Mouse (Mus musculus) liver, embryonic 14.5 days (tissue): ENCODE results near the gene 4931409K22Rik. TPM values are rescaled to one million over a fixed set of nuclear protein-coding genes. Genes with fewer than 3 reads are reported as not detected.

Source experiments
- ATAC-seq: fragments of 200-750 bp; cut with Nextera tagmentation; 2 replicates; pipeline ENCODE4 v1.8.0; 2017; ENCODE audit warnings: moderate number of reproducible peaks, mild to moderate bottlenecking, moderate library complexity; ENCODE audit not compliant: insufficient read depth
- DNase-seq, 3 experiments: peaks; one replicate each; pipeline ENCODE4 v3.0.0-alpha.2; 2012 to 2013; ENCODE audit warnings: low read depth in 3 of 3, low spot score in 3 of 3
- H3K27ac ChIP-seq: fragments of 300-500 bp; sonication (generic); 2 replicates; pipeline ENCODE4 v1.5.1; 2014; ENCODE audit warnings: moderate library complexity, mild to moderate bottlenecking, control low read depth, inconsistent platforms
- H3K27me3 ChIP-seq: fragments of 300-500 bp; sonication (generic); 2 replicates; pipeline ENCODE4 v1.6.1; 2014; ENCODE audit warnings: mild to moderate bottlenecking, low read length, moderate library complexity; ENCODE audit not compliant: control insufficient read depth, insufficient read depth
- H3K36me3 ChIP-seq: fragments of 300-500 bp; sonication (generic); replicated peaks from 2 replicates; pipeline ENCODE4 v1.6.1; 2014; ENCODE audit warnings: low read depth; ENCODE audit not compliant: control insufficient read depth, insufficient read depth
- H3K4me1 ChIP-seq, 2 experiments: fragments of 200-500 bp in 1 of 2; fragments of 300-500 bp in 1 of 2; sonication (generic) in 1 of 2; replicated peaks; 2 replicates each; pipeline ENCODE4 v1.6.1; 2012 to 2014; ENCODE audit warnings: antibody characterized with exemption in 1 of 2, inconsistent platforms in 1 of 2, low read length in 1 of 2; ENCODE audit not compliant: control insufficient read depth in 2 of 2, insufficient read depth in 2 of 2
- H3K4me2 ChIP-seq: fragments of 300-500 bp; sonication (generic); 2 replicates; pipeline ENCODE4 v1.6.1; 2014; ENCODE audit warnings: low read depth, mild to moderate bottlenecking, control low read depth, moderate library complexity
- H3K4me3 ChIP-seq, 2 experiments: fragments of 200-500 bp in 1 of 2; fragments of 300-500 bp in 1 of 2; sonication (generic) in 1 of 2; 2 replicates each; pipeline ENCODE4 v1.5.1; 2012 to 2014; ENCODE audit warnings: low read depth in 2 of 2, low read length in 2 of 2, mild to moderate bottlenecking in 2 of 2, control low read depth in 1 of 2, inconsistent platforms in 1 of 2, moderate library complexity in 1 of 2; ENCODE audit not compliant: insufficient read depth in 1 of 2
- H3K9ac ChIP-seq: fragments of 300-500 bp; sonication (generic); replicated peaks from 2 replicates; pipeline ENCODE4 v1.6.1; 2014; ENCODE audit warnings: mild to moderate bottlenecking, control low read depth, moderate library complexity
- H3K9me3 ChIP-seq: fragments of 300-500 bp; sonication (generic); 2 replicates; pipeline ENCODE4 v1.6.1; 2016; ENCODE audit warnings: low read length, mixed read lengths; ENCODE audit not compliant: control insufficient read depth
- CTCF ChIP-seq: IDR thresholded peaks from 2 replicates; pipeline ENCODE4 v1.5.1; 2016; ENCODE audit warnings: antibody characterized with exemption, low read depth, control low read depth
- EP300 ChIP-seq: IDR thresholded peaks from 2 replicates; pipeline ENCODE4 v1.6.1; 2016; ENCODE audit warnings: antibody characterized with exemption, low read depth
- WGBS: fragments of 180-500 bp; shearing (Covaris S2); extraction: QIAGEN DNeasy Blood & Tissue Kit; methylation state at CpG from one replicate; pipeline ENCODE4 v1.1.7; 2014; ENCODE audit not compliant: insufficient replicate concordance; 5-methylcytosine and 5-hydroxymethylcytosine counted together
- polyA plus RNA-seq, 2 experiments: library from polyadenylated mRNA; depleted of rRNA in 1 of 2; stranded (reverse) in 1 of 2; unstranded in 1 of 2; fragments of >200 nt; fragmentation: Nextera tagmentation in 1 of 2; extraction: Ambion mirVana in 1 of 2; gene quantifications; 2 replicates each; pipeline versions ENCODE4 v1.2.1 to v1.2.3; 2012 to 2014

4931409K22Rik gene
- polyA plus RNA-seq, 2 experiments: not detected

DNA sequence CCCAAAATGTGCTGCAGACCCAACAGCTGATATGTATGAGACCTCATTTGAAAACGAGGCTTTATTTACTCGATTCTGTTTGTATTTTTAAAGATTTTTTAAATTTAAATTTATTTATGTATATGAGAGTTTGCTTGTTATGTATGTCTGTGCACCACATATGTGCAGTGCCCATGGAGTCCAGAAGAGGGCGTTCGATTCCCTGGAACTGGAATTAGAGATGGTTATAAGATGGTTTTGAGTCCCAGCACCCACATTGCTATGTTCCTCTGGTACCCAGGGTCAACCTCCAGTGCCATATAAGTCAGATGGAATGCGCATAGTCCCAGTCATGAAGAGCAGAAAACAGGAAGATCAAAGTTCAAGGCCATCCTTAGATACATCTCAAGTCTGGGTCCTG, 22.3 kb downstream of the 4931409K22Rik start:
- no peak overlapping the region for H3K27ac ChIP-seq
- H3K9ac ChIP-seq: no peak overlapping the region
- 27% methylated on average over 5 of the region's 5 CpGs for WGBS
- H3K36me3 ChIP-seq: no peaks in the 10 kb centered on the region
- no peak for ATAC-seq
- no peak overlapping the region for H3K4me2 ChIP-seq
- H3K9me3 ChIP-seq: no peaks in the 10 kb centered on the region
- no peak for DNase-seq
- peaks cover 7% of the 10 kb centered on the region for H3K27me3 ChIP-seq
- TF ChIP-seq CTCF (peak; percentile 34; the same call in 1 of the 2 replicates), EP300 (no peak)
- no peaks in the 10 kb centered on the region for H3K4me1 ChIP-seq
- H3K4me3 ChIP-seq: no peak overlapping the region

- no peak for ATAC-seq
- Histone ChIP-seq H3K9me3 (no peaks in the 10 kb centered on the region), H3K27ac (no peak overlapping the region), H3K4me1 (no peaks in the 10 kb centered on the region), H3K4me2 (no peak overlapping the region), H3K4me3 (no peak overlapping the region), H3K9ac (no peak overlapping the region), H3K36me3 (no peaks in the 10 kb centered on the region), H3K27me3 (peaks cover 16% of the 10 kb centered on the region)
- DNase-seq: no peak
- no peak for TF ChIP-seq EP300
- no peak for TF ChIP-seq CTCF
- WGBS: 49% methylated on average over 11 of the region's 11 CpGs
Measured at GRCm38 (mm10) chr5:24533391-24533790, 23.2 kb downstream of the 4931409K22Rik start.

- Histone ChIP-seq H3K4me2 (no peak overlapping the region), H3K4me1 (no peaks in the 10 kb centered on the region), H3K27ac (no peak overlapping the region), H3K9me3 (no peaks in the 10 kb centered on the region), H3K9ac (no peak overlapping the region), H3K36me3 (no peaks in the 10 kb centered on the region), H3K4me3 (no peak overlapping the region), H3K27me3 (peaks cover 48% of the 10 kb centered on the region)
- 15% methylated on average over 24 of the region's 24 CpGs for WGBS
- ATAC-seq (peak; percentile 55; the same call in 1 of the 2 replicates), DNase-seq (peak; percentile 57 to 71 (median 61))
- TF ChIP-seq EP300 (no peak), CTCF (peak; percentile 100)
Measured at GRCm38 (mm10) chr5:24530042-24530689, 26.4 kb downstream of the 4931409K22Rik start.

DNA sequence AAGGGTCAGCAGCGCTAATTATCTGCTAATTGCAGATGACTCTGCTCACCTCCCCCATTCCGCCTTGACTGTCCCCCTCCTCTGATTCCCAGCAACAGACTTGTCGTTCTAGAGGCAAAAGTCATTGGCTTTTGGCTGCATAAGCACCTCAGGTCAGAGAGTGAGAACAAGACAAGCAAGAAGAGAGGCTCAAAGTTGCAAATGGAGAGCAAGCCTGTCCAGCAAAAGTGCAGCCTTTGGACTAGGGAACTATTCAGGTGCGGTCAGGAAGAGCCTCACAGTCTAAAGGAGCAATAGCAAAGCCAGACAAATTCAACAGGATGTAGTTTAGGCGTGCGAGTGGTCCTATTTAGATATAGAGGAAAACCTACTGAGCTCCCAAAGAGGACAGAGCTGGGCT, 28.8 kb downstream of the 4931409K22Rik start:
- no peak for ATAC-seq

DNA sequence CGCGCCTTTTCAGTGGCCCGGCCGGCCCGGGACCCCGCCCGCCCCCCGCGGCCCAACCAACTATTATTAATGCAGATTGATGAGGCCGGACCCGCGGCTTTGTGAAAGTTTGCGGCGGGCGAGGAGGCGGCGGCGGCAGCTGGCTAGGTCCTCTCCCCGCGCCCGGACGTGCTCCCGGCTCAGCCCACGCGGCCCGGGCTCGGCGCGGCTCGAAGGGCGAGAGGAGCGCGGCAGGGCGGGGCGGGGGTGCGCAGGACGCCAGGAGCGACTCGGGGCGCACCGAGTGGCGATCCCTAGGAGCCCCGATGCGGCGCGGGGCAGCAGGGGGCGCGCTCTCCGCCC, 29.7 kb downstream of the 4931409K22Rik start, which contains the start of gene Gbx1:
TSS of gene Gbx1 (minus strand) at position 314 of the 342 bp plus-strand sequence.
- Histone ChIP-seq H3K36me3 (no peaks in the 10 kb centered on the region), H3K27me3 (peaks cover 80% of the 10 kb centered on the region), H3K9ac (no peak within 1 kb of the TSS), H3K27ac (no peak within 1 kb of the TSS), H3K9me3 (no peaks in the 10 kb centered on the region), H3K4me2 (peak within 1 kb of the TSS; percentile 42), H3K4me1 (no peaks in the 10 kb centered on the region), H3K4me3 (peak within 1 kb of the TSS in 1 of 2 experiments; percentile 29; a peak in 2 of 4 replicates)
- under 1% methylated on average over 47 of the region's 49 CpGs for WGBS
- TF ChIP-seq CTCF: no peak
- TF ChIP-seq EP300: no peak
- ATAC-seq (no peak), DNase-seq (no peak)

More for the DNA sequence above, 28.8 kb downstream of the 4931409K22Rik start:
- peaks cover 72% of the 10 kb centered on the region for H3K27me3 ChIP-seq
- no peak overlapping the region for H3K9ac ChIP-seq
- DNase-seq: no peak
- TF ChIP-seq CTCF (no peak), EP300 (no peak)
- no peak overlapping the region for H3K4me3 ChIP-seq
- no peak overlapping the region for H3K4me2 ChIP-seq
- no peak overlapping the region for H3K27ac ChIP-seq
- WGBS: 14% methylated on average over 6 of the region's 6 CpGs
- no peaks in the 10 kb centered on the region for H3K9me3 ChIP-seq
- H3K36me3 ChIP-seq: no peaks in the 10 kb centered on the region
- no peaks in the 10 kb centered on the region for H3K4me1 ChIP-seq
